Mouse (Mus musculus) hindbrain, embryonic 11.5 days (tissue): ENCODE measurements around the gene Nfatc3. TPM values are rescaled to one million over a fixed set of nuclear protein-coding genes. Genes with fewer than 3 reads are reported as not detected.

ENCODE experiments used
- ATAC-seq: fragments of 200-750 bp; cut with Nextera tagmentation; 2 replicates; pipeline ENCODE4 v1.8.0; 2017; ENCODE audit warnings: mild to moderate bottlenecking, moderate TSS enrichment, moderate library complexity; ENCODE audit not compliant: low FRiP score
- DNase-seq: peaks from one replicate; pipeline ENCODE4 v3.0.0-alpha.2; 2015; ENCODE audit warnings: low spot score
- H3K27ac ChIP-seq: fragments of 300-500 bp; sonication (generic); 2 replicates; pipeline ENCODE4 v1.5.1; 2014; ENCODE audit warnings: mild to moderate bottlenecking, low read depth, low read length
- H3K27me3 ChIP-seq: fragments of 300-500 bp; sonication (generic); 2 replicates; pipeline ENCODE4 v1.6.1; 2014; ENCODE audit warnings: mild to moderate bottlenecking, low read length, moderate library complexity, mixed read lengths; ENCODE audit not compliant: control insufficient read depth, insufficient read depth
- H3K36me3 ChIP-seq: fragments of 300-500 bp; sonication (generic); 2 replicates; pipeline ENCODE4 v1.6.1; 2014; ENCODE audit warnings: mild to moderate bottlenecking, low read length, moderate library complexity, mixed read lengths; ENCODE audit not compliant: control insufficient read depth, insufficient read depth
- H3K4me1 ChIP-seq: fragments of 300-500 bp; sonication (generic); replicated peaks from 2 replicates; pipeline ENCODE4 v1.6.1; 2014; ENCODE audit warnings: low read length, mixed read lengths; ENCODE audit not compliant: control insufficient read depth, insufficient read depth
- H3K4me2 ChIP-seq: fragments of 300-500 bp; sonication (generic); replicated peaks from 2 replicates; pipeline ENCODE4 v1.6.1; 2014; ENCODE audit warnings: mild to moderate bottlenecking, low read depth, low read length
- H3K4me3 ChIP-seq: fragments of 300-500 bp; sonication (generic); 2 replicates; pipeline ENCODE4 v1.5.1; 2014; ENCODE audit warnings: low read depth, low read length
- H3K9ac ChIP-seq: fragments of 300-500 bp; sonication (generic); 2 replicates; pipeline ENCODE4 v1.6.1; 2014; ENCODE audit warnings: low read depth, low read length
- H3K9me3 ChIP-seq: fragments of 300-500 bp; sonication (generic); 2 replicates; pipeline ENCODE4 v1.6.1; 2016; ENCODE audit warnings: low read length; ENCODE audit not compliant: control insufficient read depth
- WGBS: fragments of 180-500 bp; shearing (Covaris S2); extraction: QIAGEN DNeasy Blood & Tissue Kit; methylation state at CpG from one replicate; pipeline ENCODE4 v1.1.7; 2014; 5-methylcytosine and 5-hydroxymethylcytosine counted together
- polyA plus RNA-seq: library from polyadenylated mRNA; unstranded; fragments of >200 nt; fragmentation: Nextera tagmentation; extraction: Ambion mirVana; gene quantifications from 2 replicates; pipeline ENCODE4 v1.2.1, GENCODE M21; 2014

Nfatc3 gene
- polyA plus RNA-seq, 1 experiment from 2014 or later, result 8.1 TPM

- Histone ChIP-seq H3K4me3 (no peak overlapping the region), H3K4me2 (no peak overlapping the region), H3K27ac (no peak overlapping the region), H3K4me1 (no peaks in the 10 kb centered on the region), H3K9me3 (no peaks in the 10 kb centered on the region), H3K36me3 (no peaks in the 10 kb centered on the region), H3K27me3 (no peaks in the 10 kb centered on the region), H3K9ac (no peak overlapping the region)
- DNase-seq (no peak), ATAC-seq (no peak)
- 77% methylated on average over 4 of the region's 4 CpGs for WGBS
Observed at GRCm38 (mm10) chr8:106152876-106153275, 94.2 kb downstream of the Nfatc3 start.

DNA sequence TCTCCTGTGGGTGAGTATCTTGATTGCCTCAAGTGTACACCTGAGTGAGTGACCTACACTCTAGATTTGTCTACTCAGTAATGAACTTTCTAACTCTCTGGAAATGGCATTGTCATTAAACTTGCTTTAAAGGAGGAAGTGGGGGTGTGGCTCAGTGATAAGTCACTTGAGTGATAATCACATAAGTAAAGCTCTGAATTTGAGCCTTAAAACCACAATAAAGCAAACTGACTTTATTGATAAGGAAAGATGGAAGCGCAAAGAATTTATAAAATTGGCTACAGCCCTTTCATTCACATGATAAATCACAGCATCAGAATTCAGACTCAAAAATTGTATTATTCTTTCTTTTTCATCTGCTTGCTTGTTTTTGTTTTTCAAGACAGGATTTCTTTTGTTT is 98.8 kb downstream of the Nfatc3 start:
- no peak overlapping the region for H3K4me3 ChIP-seq
- no peaks in the 10 kb centered on the region for H3K9me3 ChIP-seq
- no peaks in the 10 kb centered on the region for H3K27me3 ChIP-seq
- WGBS, result 92% methylated on average over 1 of the region's 1 CpGs
- ATAC-seq (no peak), DNase-seq (no peak)
- no peaks in the 10 kb centered on the region for H3K36me3 ChIP-seq
- no peak overlapping the region for H3K4me2 ChIP-seq
- no peak overlapping the region for H3K9ac ChIP-seq
- no peak overlapping the region for H3K27ac ChIP-seq
- no peaks in the 10 kb centered on the region for H3K4me1 ChIP-seq

DNA sequence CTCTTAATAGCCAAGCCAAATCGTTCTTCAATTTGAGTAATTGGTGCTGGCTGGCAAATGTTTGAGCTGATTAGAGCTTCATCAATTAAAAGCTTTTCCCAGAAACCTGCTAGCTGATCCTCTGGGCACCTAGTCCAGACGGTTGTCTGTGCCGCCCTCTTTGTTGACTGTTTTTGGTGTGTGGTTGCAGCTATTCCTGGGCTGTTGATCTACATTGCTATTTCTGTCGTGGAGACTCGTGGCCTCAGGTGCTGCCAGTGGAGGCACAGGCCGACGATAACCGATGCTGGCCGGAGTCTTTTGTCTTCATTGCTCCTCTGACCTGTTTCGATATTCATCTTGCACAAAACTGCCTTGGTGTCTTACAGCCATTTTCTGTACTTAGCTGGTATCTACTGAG is 99.7 kb downstream of the Nfatc3 start:
- no peaks in the 10 kb centered on the region for H3K36me3 ChIP-seq
- H3K27me3 ChIP-seq, result no peaks in the 10 kb centered on the region
- H3K9ac ChIP-seq, result no peak overlapping the region
- no peaks in the 10 kb centered on the region for H3K4me1 ChIP-seq
- no peak overlapping the region for H3K4me3 ChIP-seq
- 93% methylated on average over 10 of the region's 10 CpGs for WGBS
- H3K9me3 ChIP-seq, result no peaks in the 10 kb centered on the region
- no peak for ATAC-seq
- no peak overlapping the region for H3K27ac ChIP-seq
- no peak overlapping the region for H3K4me2 ChIP-seq
- no peak for DNase-seq

DNA sequence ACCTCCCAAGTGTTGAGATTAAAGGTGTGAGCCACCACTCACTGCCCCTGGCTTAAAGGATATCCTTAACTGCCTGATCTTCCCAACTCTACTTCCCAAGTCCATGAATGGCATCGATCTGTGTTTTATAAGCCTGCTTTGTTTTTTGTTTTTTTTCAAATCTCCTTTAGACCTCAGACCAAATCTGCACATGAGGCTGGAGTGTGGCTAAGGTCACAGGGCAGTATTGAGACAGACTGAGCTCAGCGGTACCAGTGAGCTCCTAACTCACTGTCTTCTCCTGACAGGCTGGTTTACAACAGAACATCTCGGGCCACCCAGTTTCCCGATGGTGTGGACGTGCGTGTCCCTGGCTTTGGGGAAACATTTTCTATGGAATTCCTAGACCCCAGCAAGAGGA is 101.2 kb downstream of the Nfatc3 start:
- no peak overlapping the region for H3K9ac ChIP-seq
- no peaks in the 10 kb centered on the region for H3K4me1 ChIP-seq
- 86% methylated on average over 6 of the region's 6 CpGs for WGBS
- no peaks in the 10 kb centered on the region for H3K9me3 ChIP-seq
- H3K4me3 ChIP-seq, result no peak overlapping the region
- H3K27me3 ChIP-seq, result no peaks in the 10 kb centered on the region
- no peak overlapping the region for H3K4me2 ChIP-seq
- H3K36me3 ChIP-seq, result no peaks in the 10 kb centered on the region
- H3K27ac ChIP-seq, result no peak overlapping the region
- DNase-seq (no peak), ATAC-seq (no peak)

DNA sequence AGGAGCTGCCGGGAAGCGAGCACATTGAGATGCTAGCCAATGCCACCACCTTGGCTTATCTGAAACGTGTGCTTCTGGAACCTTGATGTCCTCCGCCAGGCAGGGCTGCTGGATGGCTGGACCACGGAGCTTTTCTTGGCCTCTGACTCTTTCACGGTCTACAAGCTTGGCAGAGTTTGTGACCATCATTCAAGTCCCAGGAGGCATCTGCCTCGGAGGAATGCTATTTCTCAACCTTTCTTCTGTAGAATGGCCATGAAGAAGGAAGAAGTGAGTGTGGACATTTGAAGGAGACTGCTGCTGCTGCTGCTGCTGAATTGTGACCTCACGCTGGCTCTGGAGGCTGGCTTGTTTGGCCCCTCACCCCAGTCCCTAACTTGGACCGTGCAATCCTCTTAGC is 104.6 kb downstream of the Nfatc3 start:
- H3K9me3 ChIP-seq, result no peaks in the 10 kb centered on the region
- H3K27me3 ChIP-seq, result no peaks in the 10 kb centered on the region
- DNase-seq (no peak), ATAC-seq (no peak)
- H3K27ac ChIP-seq, result no peak overlapping the region
- no peak overlapping the region for H3K9ac ChIP-seq
- H3K4me3 ChIP-seq, result no peak overlapping the region
- peaks cover 3% of the 10 kb centered on the region; the same call in 1 of the 2 replicates for H3K4me1 ChIP-seq
- no peak overlapping the region for H3K4me2 ChIP-seq
- 95% methylated on average over 9 of the region's 9 CpGs for WGBS
- H3K36me3 ChIP-seq, result no peaks in the 10 kb centered on the region

- DNase-seq (peak; percentile 81), ATAC-seq (no peak)
- H3K36me3 ChIP-seq, result no peaks in the 10 kb centered on the region
- 52% methylated on average over 4 of the region's 4 CpGs for WGBS
- H3K4me3 ChIP-seq, result no peak overlapping the region
- no peaks in the 10 kb centered on the region for H3K9me3 ChIP-seq
- no peak overlapping the region for H3K27ac ChIP-seq
- H3K4me2 ChIP-seq, result no peak overlapping the region
- H3K27me3 ChIP-seq, result no peaks in the 10 kb centered on the region
- H3K9ac ChIP-seq, result no peak overlapping the region
- peaks cover 3% of the 10 kb centered on the region; the same call in 1 of the 2 replicates for H3K4me1 ChIP-seq
Observed at GRCm38 (mm10) chr8:106165460-106165859, 106.8 kb downstream of the Nfatc3 start.

DNA sequence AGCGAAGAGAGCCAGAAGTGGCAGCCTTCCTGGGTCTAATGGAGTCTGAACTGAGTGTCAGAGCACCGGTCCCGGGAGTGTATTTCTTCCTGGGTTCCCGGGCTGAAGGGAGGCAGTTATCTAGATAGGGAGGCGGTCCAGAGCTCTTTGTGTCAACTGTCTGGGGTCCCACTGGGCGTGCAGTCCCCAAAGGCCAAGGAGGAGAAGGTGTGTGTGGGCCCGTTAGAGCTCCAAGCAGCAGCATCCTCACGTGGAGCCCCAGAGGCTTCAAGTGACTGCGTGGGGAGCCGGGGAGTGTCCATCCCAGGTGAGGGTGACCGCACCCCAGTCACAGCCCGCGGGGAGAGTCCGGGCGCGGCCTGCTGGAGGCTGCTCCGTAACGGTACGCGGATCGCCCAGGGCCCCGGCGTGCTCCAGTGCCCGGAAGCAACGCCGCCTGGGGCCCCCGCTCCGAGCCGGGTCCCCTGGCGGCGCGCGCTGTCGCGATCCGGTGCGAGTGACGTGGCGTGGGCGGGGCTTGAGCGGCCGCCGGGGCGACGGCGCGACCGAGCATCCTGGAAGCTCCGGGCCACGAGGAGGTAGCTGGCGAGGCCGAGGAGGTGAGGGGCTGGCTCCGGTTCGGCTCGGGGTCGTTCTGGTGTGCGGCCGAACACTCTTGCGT is 109.8 kb downstream of the Nfatc3 start, which contains the start of gene Slc7a6:
Gene Slc7a6 (plus strand): TSS at position 502 of the 661 bp plus-strand sequence.
- H3K9ac ChIP-seq, result peak within 1 kb of the TSS; percentile 95
- H3K27ac ChIP-seq, result peak within 1 kb of the TSS; percentile 81
- peak within 1 kb of the TSS; percentile 87 for H3K4me3 ChIP-seq
- under 1% methylated on average over 59 of the region's 59 CpGs for WGBS
- peak; percentile 90 for DNase-seq
- peak; percentile 90 for ATAC-seq
- H3K4me2 ChIP-seq, result peak within 1 kb of the TSS; percentile 86
- H3K36me3 ChIP-seq, result no peaks in the 10 kb centered on the region
- H3K9me3 ChIP-seq, result no peaks in the 10 kb centered on the region
- H3K27me3 ChIP-seq, result no peaks in the 10 kb centered on the region
- H3K4me1 ChIP-seq, result peaks cover 3% of the 10 kb centered on the region; the same call in 1 of the 2 replicates

DNA sequence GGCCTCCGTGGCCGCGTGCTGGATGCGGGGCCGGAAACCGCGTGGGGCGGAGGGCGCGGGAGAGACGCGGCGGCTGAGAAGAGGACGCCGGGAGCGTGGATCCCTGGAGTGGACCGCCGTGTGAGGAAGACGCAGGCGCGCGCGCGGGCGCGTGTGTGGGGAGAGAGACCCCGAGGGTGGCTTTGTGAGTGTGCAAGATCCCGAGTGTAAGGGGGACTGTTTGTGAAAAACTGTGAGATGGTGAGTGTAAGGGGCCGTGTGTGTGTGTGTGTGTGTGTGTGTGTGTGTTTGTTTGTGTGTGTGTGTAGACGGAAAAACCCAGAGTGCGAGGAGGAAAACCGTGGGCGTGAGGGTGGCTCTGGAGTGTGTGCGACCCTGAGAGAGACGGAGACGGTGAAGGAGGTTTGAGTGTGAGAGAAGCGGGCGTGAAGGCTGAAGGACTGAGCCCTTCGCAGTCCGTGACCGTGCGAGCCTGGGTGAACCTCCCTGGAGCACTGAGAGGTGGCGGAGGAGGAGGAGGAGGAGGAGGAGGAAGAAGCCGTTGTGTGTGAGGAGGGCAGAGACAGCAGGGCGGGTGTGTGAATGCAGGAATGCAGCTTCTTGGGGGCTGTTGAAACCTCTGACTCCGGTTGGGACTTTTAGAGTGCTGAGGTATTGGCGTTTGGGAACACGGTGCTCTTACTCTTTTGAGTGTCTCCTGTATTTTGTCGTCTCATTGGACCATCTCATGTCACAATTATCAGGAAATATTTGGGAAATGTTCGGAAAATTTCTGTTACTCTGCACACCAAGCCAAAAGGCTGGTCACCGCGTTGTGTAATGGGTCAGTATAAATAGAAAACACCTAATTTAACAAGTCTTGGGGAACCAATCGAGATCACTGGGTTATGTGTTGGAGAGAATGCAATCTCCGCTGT is 110.6 kb downstream of the Nfatc3 start:
- peak; percentile 79 for ATAC-seq
- Histone ChIP-seq H3K9me3 (no peaks in the 10 kb centered on the region), H3K27me3 (no peaks in the 10 kb centered on the region), H3K36me3 (no peaks in the 10 kb centered on the region), H3K4me1 (peaks cover 3% of the 10 kb centered on the region; the same call in 1 of the 2 replicates), H3K27ac (peak overlapping the region; percentile 81), H3K4me2 (peak overlapping the region; percentile 86), H3K4me3 (peak overlapping the region; percentile 87), H3K9ac (peak overlapping the region; percentile 95)
- DNase-seq, result peak; percentile 78
- WGBS, result 2% methylated on average over 53 of the region's 54 CpGs
